Mouse (Mus musculus): ENCODE results near the gene Nnat. TPM values are rescaled to one million over a fixed set of nuclear protein-coding genes. Genes with fewer than 3 reads are reported as not detected.
A peak's percentile ranks its signal among the peaks of the same experiment; 100 is the strongest.

Gene Nnat
- polyA plus RNA-seq, 1 experiment from 2014 or later: 2,785 TPM

GRCm38 (mm10) chr2:157541631-157542030, 18.2 kb upstream of the Nnat start:
- WGBS: 23% methylated on average over 8 of the region's 8 CpGs
- H3K9me3 ChIP-seq (ENCODE audit: control insufficient read depth, low read length): no peaks in the 10 kb centered on the region
- peaks cover 3% of the 10 kb centered on the region; the same call in 1 of the 2 replicates for H3K27me3 ChIP-seq (ENCODE audit: control insufficient read depth, insufficient read depth, low read length)
- H3K27ac ChIP-seq (ENCODE audit: low read depth, low read length): peak overlapping the region; percentile 89
- H3K36me3 ChIP-seq (ENCODE audit: control insufficient read depth, insufficient read depth, low read length): no peaks in the 10 kb centered on the region
- H3K4me2 ChIP-seq (ENCODE audit: low read depth, low read length, severe bottlenecking): peak overlapping the region; percentile 29; the same call in 1 of the 2 replicates
- H3K4me3 ChIP-seq (ENCODE audit: low read depth, low read length): no peak overlapping the region
- peak overlapping the region; percentile 50; the same call in 1 of the 2 replicates for H3K9ac ChIP-seq (ENCODE audit: low read length)
- DNase-seq (ENCODE audit: low spot score): no peak
- ATAC-seq (replicated peaks; ENCODE audit: low FRiP score): no peak
- H3K4me1 ChIP-seq (replicated peaks; ENCODE audit: control insufficient read depth, insufficient read depth, low read length): peaks cover 53% of the 10 kb centered on the region

GRCm38 (mm10) chr2:157542415-157542814, 17.5 kb upstream of the Nnat start:
- Histone ChIP-seq H3K27ac (ENCODE audit: low read depth, low read length) (peak overlapping the region; percentile 89), H3K27me3 (ENCODE audit: control insufficient read depth, insufficient read depth, low read length) (peaks cover 3% of the 10 kb centered on the region; the same call in 1 of the 2 replicates), H3K9ac (ENCODE audit: low read length) (peak overlapping the region; percentile 21; the same call in 1 of the 2 replicates), H3K4me2 (ENCODE audit: low read depth, low read length, severe bottlenecking) (no peak overlapping the region), H3K9me3 (ENCODE audit: control insufficient read depth, low read length) (no peaks in the 10 kb centered on the region), H3K36me3 (ENCODE audit: control insufficient read depth, insufficient read depth, low read length) (no peaks in the 10 kb centered on the region), H3K4me1 (replicated peaks; ENCODE audit: control insufficient read depth, insufficient read depth, low read length) (peaks cover 49% of the 10 kb centered on the region), H3K4me3 (ENCODE audit: low read depth, low read length) (no peak overlapping the region)
- DNase-seq (ENCODE audit: low spot score) (no peak), ATAC-seq (replicated peaks; ENCODE audit: low FRiP score) (no peak)
- 33% methylated on average over 4 of the region's 4 CpGs for WGBS

- no peaks in the 10 kb centered on the region for H3K9me3 ChIP-seq (ENCODE audit: control insufficient read depth, low read length)
- no peak overlapping the region for H3K9ac ChIP-seq (ENCODE audit: low read length)
- WGBS: 43% methylated on average over 9 of the region's 9 CpGs
- no peak overlapping the region for H3K4me3 ChIP-seq (ENCODE audit: low read depth, low read length)
- peaks cover 48% of the 10 kb centered on the region for H3K4me1 ChIP-seq (replicated peaks; ENCODE audit: control insufficient read depth, insufficient read depth, low read length)
- no peaks in the 10 kb centered on the region for H3K27me3 ChIP-seq (ENCODE audit: control insufficient read depth, insufficient read depth, low read length)
- H3K4me2 ChIP-seq (ENCODE audit: low read depth, low read length, severe bottlenecking): peak overlapping the region; percentile 2; the same call in 1 of the 2 replicates
- H3K36me3 ChIP-seq (ENCODE audit: control insufficient read depth, insufficient read depth, low read length): no peaks in the 10 kb centered on the region
- peak overlapping the region; percentile 19; the same call in 1 of the 2 replicates for H3K27ac ChIP-seq (ENCODE audit: low read depth, low read length)
- no peak for DNase-seq (ENCODE audit: low spot score)
- no peak for ATAC-seq (replicated peaks; ENCODE audit: low FRiP score)
Observed at GRCm38 (mm10) chr2:157544333-157544888, 15.5 kb upstream of the Nnat start.

DNA sequence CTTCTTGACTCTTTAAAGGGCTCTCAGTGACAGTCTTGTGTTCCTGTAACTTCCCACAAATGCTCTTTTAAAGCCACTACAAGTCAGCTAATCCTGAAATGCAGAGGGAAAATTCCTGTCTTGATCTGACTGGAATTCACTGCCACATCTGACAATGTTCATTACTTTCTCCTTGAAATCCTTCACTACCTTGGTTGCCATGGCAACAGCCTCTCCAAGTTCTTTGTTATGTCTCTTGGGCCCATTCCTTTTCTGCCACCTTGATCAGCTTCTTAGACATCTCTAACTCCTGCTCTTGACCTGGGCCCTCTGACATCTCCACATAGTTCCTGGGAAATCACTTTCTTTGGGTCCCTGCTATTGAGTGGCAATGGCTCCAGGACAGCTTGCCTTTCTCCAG, 13.2 kb upstream of the Nnat start:
- no peak for DNase-seq (ENCODE audit: low spot score)
- Histone ChIP-seq H3K27me3 (ENCODE audit: control insufficient read depth, insufficient read depth, low read length) (no peaks in the 10 kb centered on the region), H3K9me3 (ENCODE audit: control insufficient read depth, low read length) (no peaks in the 10 kb centered on the region), H3K4me3 (ENCODE audit: low read depth, low read length) (no peak overlapping the region), H3K4me1 (replicated peaks; ENCODE audit: control insufficient read depth, insufficient read depth, low read length) (peaks cover 33% of the 10 kb centered on the region), H3K27ac (ENCODE audit: low read depth, low read length) (no peak overlapping the region), H3K9ac (ENCODE audit: low read length) (no peak overlapping the region), H3K4me2 (ENCODE audit: low read depth, low read length, severe bottlenecking) (no peak overlapping the region), H3K36me3 (ENCODE audit: control insufficient read depth, insufficient read depth, low read length) (no peaks in the 10 kb centered on the region)
- no peak for ATAC-seq (replicated peaks; ENCODE audit: low FRiP score)

DNA sequence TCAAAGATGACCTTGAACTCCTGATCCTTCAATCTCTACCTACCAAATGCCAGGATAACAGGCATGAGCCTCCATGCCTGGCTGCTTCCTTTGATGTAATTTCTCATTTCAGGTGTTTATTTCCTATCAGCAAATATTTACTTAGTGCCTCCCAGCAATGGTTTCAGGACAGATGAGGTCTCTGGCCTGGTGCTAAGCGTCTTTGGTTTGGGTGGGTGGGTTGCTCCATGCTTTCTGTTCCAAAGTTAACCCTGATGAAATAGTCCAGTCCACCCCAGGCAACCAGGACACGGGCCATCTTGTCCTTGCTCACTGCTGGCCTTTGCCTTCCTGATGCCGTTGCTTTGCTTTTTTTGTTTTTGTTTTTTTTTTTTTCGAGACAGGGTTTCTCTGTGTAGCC, 9.6 kb upstream of the Nnat start:
- ATAC-seq (replicated peaks; ENCODE audit: low FRiP score) (no peak), DNase-seq (ENCODE audit: low spot score) (no peak)
- no peak overlapping the region for H3K9ac ChIP-seq (ENCODE audit: low read length)
- no peaks in the 10 kb centered on the region; the same call in 1 of the 2 replicates for H3K36me3 ChIP-seq (ENCODE audit: control insufficient read depth, insufficient read depth, low read length)
- no peak overlapping the region for H3K4me2 ChIP-seq (ENCODE audit: low read depth, low read length, severe bottlenecking)
- WGBS: 86% methylated on average over 4 of the region's 4 CpGs
- no peak overlapping the region for H3K4me3 ChIP-seq (ENCODE audit: low read depth, low read length)
- no peaks in the 10 kb centered on the region for H3K9me3 ChIP-seq (ENCODE audit: control insufficient read depth, low read length)
- no peaks in the 10 kb centered on the region for H3K27me3 ChIP-seq (ENCODE audit: control insufficient read depth, insufficient read depth, low read length)
- peaks cover 12% of the 10 kb centered on the region; the same call in 1 of the 2 replicates for H3K4me1 ChIP-seq (replicated peaks; ENCODE audit: control insufficient read depth, insufficient read depth, low read length)
- no peak overlapping the region for H3K27ac ChIP-seq (ENCODE audit: low read depth, low read length)

DNA sequence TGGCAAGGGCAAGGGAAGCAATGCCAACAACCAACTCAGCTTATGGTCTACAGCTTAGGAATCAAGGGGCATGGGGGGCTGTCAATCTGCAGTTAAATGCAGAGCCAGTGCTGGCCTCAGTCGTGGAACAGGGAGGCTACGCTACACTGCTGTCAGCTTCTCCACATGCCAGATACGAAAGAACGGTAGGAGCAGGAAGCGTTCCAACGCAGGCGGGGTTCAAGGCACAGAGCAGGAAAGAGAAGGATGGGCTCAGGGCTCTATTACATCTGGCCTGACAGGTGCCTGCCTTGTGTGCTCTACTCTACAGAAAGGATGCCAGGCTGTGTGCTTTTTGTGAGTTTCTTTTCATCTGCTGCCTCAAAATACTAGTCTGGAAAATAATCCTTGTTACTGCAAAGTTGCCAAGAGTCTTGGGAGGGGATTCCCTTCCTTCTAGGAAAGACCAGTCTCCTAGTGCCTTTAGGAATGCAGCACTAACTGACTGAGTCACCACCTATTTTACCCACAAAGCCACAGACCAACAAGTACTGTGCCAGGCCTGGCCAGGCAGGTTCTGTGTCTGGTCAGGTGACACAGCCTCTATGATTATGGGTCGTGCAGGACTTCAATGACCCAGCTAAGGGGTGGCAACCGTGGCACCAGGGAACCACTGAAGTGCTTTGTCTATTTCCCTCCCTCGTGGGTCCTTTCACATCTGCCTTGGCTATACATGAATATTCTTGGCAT, 7.6 kb upstream of the Nnat start:
- H3K4me3 ChIP-seq (ENCODE audit: low read depth, low read length): no peak overlapping the region
- H3K36me3 ChIP-seq (ENCODE audit: control insufficient read depth, insufficient read depth, low read length): no peaks in the 10 kb centered on the region; the same call in 1 of the 2 replicates
- no peak overlapping the region for H3K27ac ChIP-seq (ENCODE audit: low read depth, low read length)
- no peak overlapping the region for H3K9ac ChIP-seq (ENCODE audit: low read length)
- no peaks in the 10 kb centered on the region for H3K4me1 ChIP-seq (replicated peaks; ENCODE audit: control insufficient read depth, insufficient read depth, low read length)
- no peaks in the 10 kb centered on the region for H3K9me3 ChIP-seq (ENCODE audit: control insufficient read depth, low read length)
- DNase-seq (ENCODE audit: low spot score) (no peak), ATAC-seq (replicated peaks; ENCODE audit: low FRiP score) (no peak)
- H3K27me3 ChIP-seq (ENCODE audit: control insufficient read depth, insufficient read depth, low read length): no peaks in the 10 kb centered on the region
- H3K4me2 ChIP-seq (ENCODE audit: low read depth, low read length, severe bottlenecking): no peak overlapping the region
- 88% methylated on average over 10 of the region's 10 CpGs for WGBS

GRCm38 (mm10) chr2:157556074-157556698, 3.7 kb upstream of the Nnat start:
- peaks cover 19% of the 10 kb centered on the region for H3K9me3 ChIP-seq (ENCODE audit: control insufficient read depth, low read length)
- no peak for ATAC-seq (replicated peaks; ENCODE audit: low FRiP score)
- no peaks in the 10 kb centered on the region for H3K27me3 ChIP-seq (ENCODE audit: control insufficient read depth, insufficient read depth, low read length)
- no peak for DNase-seq (ENCODE audit: low spot score)
- H3K36me3 ChIP-seq (ENCODE audit: control insufficient read depth, insufficient read depth, low read length): peaks cover 21% of the 10 kb centered on the region
- H3K27ac ChIP-seq (ENCODE audit: low read depth, low read length): no peak overlapping the region
- H3K4me2 ChIP-seq (ENCODE audit: low read depth, low read length, severe bottlenecking): no peak overlapping the region
- WGBS: 75% methylated on average over 5 of the region's 5 CpGs
- H3K9ac ChIP-seq (ENCODE audit: low read length): no peak overlapping the region
- H3K4me1 ChIP-seq (replicated peaks; ENCODE audit: control insufficient read depth, insufficient read depth, low read length): no peaks in the 10 kb centered on the region; the same call in 1 of the 2 replicates
- H3K4me3 ChIP-seq (ENCODE audit: low read depth, low read length): no peak overlapping the region

GRCm38 (mm10) chr2:157558051-157558450, 1.8 kb upstream of the Nnat start:
- WGBS: 80% methylated on average over 9 of the region's 9 CpGs
- H3K9me3 ChIP-seq (ENCODE audit: control insufficient read depth, low read length): peaks cover 26% of the 10 kb centered on the region
- no peak overlapping the region for H3K9ac ChIP-seq (ENCODE audit: low read length)
- H3K27me3 ChIP-seq (ENCODE audit: control insufficient read depth, insufficient read depth, low read length): no peaks in the 10 kb centered on the region
- no peak overlapping the region for H3K27ac ChIP-seq (ENCODE audit: low read depth, low read length)
- no peak overlapping the region for H3K4me2 ChIP-seq (ENCODE audit: low read depth, low read length, severe bottlenecking)
- peaks cover 2% of the 10 kb centered on the region; the same call in 1 of the 2 replicates for H3K4me1 ChIP-seq (replicated peaks; ENCODE audit: control insufficient read depth, insufficient read depth, low read length)
- DNase-seq (ENCODE audit: low spot score) (no peak), ATAC-seq (replicated peaks; ENCODE audit: low FRiP score) (no peak)
- peaks cover 29% of the 10 kb centered on the region for H3K36me3 ChIP-seq (ENCODE audit: control insufficient read depth, insufficient read depth, low read length)
- H3K4me3 ChIP-seq (ENCODE audit: low read depth, low read length): no peak overlapping the region

Data from forebrain, embryonic 11.5 days (tissue).